Mouse (Mus musculus) embryonic facial prominence, embryonic 13.5 days (tissue): Measurements from ENCODE around the gene Gm4131. TPM values are rescaled to one million over a fixed set of nuclear protein-coding genes. Genes with fewer than 3 reads are reported as not detected.
"Not testable (repeated sequence)": the region's sequence is repeated elsewhere in the genome, so short reads cannot be mapped to it uniquely, and the experiment has no call there.

ENCODE experiments used
- ATAC-seq: fragments of 200-750 bp; cut with Nextera tagmentation; 2 replicates; pipeline ENCODE4 v1.8.0; 2017; ENCODE audit warnings: low read depth; ENCODE audit not compliant: insufficient number of reproducible peaks, insufficient read depth, low FRiP score, low TSS enrichment
- H3K27ac ChIP-seq: fragments of 300-500 bp; sonication (generic); 2 replicates; pipeline ENCODE4 v1.5.1; 2015; ENCODE audit warnings: moderate library complexity, mild to moderate bottlenecking, inconsistent platforms
- H3K27me3 ChIP-seq: fragments of 300-500 bp; sonication (generic); 2 replicates; pipeline ENCODE4 v1.6.1; 2015; ENCODE audit warnings: mild to moderate bottlenecking, inconsistent platforms
- H3K36me3 ChIP-seq: fragments of 300-500 bp; sonication (generic); 2 replicates; pipeline ENCODE4 v1.6.1; 2015; ENCODE audit warnings: mild to moderate bottlenecking, inconsistent platforms
- H3K4me1 ChIP-seq: fragments of 300-500 bp; sonication (generic); 2 replicates; pipeline ENCODE4 v1.6.1; 2015; ENCODE audit warnings: inconsistent platforms
- H3K4me2 ChIP-seq: fragments of 300-500 bp; sonication (generic); 2 replicates; pipeline ENCODE4 v1.6.1; 2015; ENCODE audit warnings: moderate library complexity, mild to moderate bottlenecking, inconsistent platforms
- H3K4me3 ChIP-seq: fragments of 300-500 bp; sonication (generic); 2 replicates; pipeline ENCODE4 v1.5.1; 2015; ENCODE audit warnings: mild to moderate bottlenecking, inconsistent platforms
- H3K9ac ChIP-seq: fragments of 300-500 bp; sonication (generic); 2 replicates; pipeline ENCODE4 v1.6.1; 2015; ENCODE audit warnings: mild to moderate bottlenecking, inconsistent platforms
- H3K9me3 ChIP-seq: fragments of 300-500 bp; sonication (generic); 2 replicates; pipeline ENCODE4 v1.6.1; 2016; ENCODE audit warnings: inconsistent platforms
- whole genome bisulfite sequencing: fragments of 180-500 bp; shearing (Covaris S2); methylation state at CpG from one replicate; pipeline ENCODE4 v1.1.7; 2015; ENCODE audit warnings: mixed read lengths; 5-methylcytosine and 5-hydroxymethylcytosine counted together
- polyA plus RNA-seq: library from polyadenylated mRNA; unstranded; fragments of >200 nt; fragmentation: Nextera tagmentation; extraction: Ambion mirVana; gene quantifications from 2 replicates; pipeline ENCODE4 v1.2.1, GENCODE M21; 2015

The Gm4131 gene
- polyA plus RNA-seq, result 0.21 TPM in 1 of 2 replicates, not detected in the other

- not testable (repeated sequence) for H3K4me3 ChIP-seq, H3K4me1 ChIP-seq, H3K27me3 ChIP-seq, ATAC-seq, H3K36me3 ChIP-seq, H3K4me2 ChIP-seq, H3K27ac ChIP-seq, H3K9me3 ChIP-seq, H3K9ac ChIP-seq
- 81% methylated on average over 9 of the region's 9 CpGs for WGBS
Observed at GRCm38 (mm10) chr14:62566821-62567220, at the start of gene Gm4131. TSS of gene Gm4131 (minus strand) at chr14:62566921.

DNA sequence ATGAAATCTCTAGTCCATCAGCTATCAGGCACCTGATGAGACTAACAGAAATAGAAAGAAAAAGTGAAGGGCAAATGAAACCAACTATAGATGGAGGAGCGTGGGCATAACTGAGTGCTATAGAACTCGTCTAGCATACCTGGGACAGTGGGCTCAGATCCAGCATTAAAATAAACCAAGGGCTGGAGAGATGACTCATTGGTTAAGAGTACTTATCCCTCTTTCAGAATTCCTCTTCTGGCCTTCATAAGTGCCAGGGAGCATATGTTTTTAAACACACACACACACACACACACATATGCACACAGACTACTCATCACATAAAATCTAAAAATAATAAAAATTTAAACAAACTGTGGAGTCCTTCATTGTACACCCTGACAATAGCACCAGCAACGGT lies 43.2 kb upstream of the Gm4131 start:
- Histone ChIP-seq H3K27ac (no peak overlapping the region), H3K36me3 (no peaks in the 10 kb centered on the region), H3K27me3 (no peaks in the 10 kb centered on the region; the same call in 1 of the 2 replicates), H3K4me2 (no peak overlapping the region), H3K9me3 (no peaks in the 10 kb centered on the region), H3K4me3 (no peak overlapping the region), H3K9ac (no peak overlapping the region), H3K4me1 (no peaks in the 10 kb centered on the region)
- ATAC-seq, result no peak
- WGBS, result 83% methylated on average over 3 of the region's 3 CpGs

DNA sequence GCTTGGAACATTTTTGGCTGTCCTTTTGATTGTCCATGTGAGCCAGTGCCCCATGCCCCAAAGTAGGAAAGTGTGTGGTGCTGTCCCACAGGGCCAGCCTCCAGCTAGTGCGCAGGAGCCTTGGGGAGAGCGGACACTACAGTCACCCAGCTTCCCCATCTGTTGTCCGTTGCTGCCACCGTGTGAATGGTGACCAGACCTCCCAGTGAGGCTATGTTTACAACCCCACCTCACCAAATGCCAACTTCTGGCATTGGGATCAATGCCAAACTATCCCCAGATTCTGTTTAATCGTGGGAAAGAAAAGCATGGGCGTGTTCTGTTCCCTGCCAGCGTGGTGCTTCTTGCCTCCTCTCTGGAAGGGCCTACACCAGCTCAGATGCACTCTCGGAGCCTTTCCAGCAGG lies 41.1 kb upstream of the Gm4131 start:
- ATAC-seq, result no peak
- Histone ChIP-seq H3K36me3 (no peaks in the 10 kb centered on the region), H3K9me3 (no peaks in the 10 kb centered on the region), H3K9ac (no peak overlapping the region), H3K27ac (no peak overlapping the region), H3K4me3 (no peak overlapping the region), H3K27me3 (no peaks in the 10 kb centered on the region; the same call in 1 of the 2 replicates), H3K4me1 (peaks cover 8% of the 10 kb centered on the region), H3K4me2 (no peak overlapping the region)
- WGBS, result 75% methylated on average over 8 of the region's 8 CpGs

DNA sequence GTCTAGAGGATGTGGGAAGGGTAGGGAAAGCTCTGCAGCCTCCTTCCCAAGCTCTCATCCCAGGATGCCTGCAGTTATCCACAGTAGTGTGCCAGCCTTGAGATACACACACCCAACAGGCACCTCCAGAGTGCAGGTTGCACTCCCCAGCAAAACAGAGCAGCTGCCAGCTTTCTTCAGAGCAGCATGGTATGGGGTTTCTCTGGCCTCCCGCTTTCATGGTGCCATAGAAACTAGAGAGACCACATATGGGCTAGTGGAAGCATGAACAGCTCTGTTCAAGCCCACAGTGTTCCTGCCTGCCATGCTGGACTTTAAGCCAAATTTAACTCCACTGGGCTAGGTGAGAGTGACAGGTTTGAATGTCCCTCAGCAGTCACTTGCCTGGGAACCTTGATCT lies 36.1 kb upstream of the Gm4131 start:
- Histone ChIP-seq H3K9me3 (no peaks in the 10 kb centered on the region), H3K4me1 (peaks cover 11% of the 10 kb centered on the region), H3K4me3 (no peak overlapping the region), H3K27me3 (no peaks in the 10 kb centered on the region; the same call in 1 of the 2 replicates), H3K36me3 (no peaks in the 10 kb centered on the region), H3K9ac (no peak overlapping the region), H3K27ac (no peak overlapping the region), H3K4me2 (no peak overlapping the region)
- ATAC-seq, result no peak
- WGBS, result 91% methylated on average over 1 of the region's 1 CpGs

GRCm38 (mm10) chr14:62602271-62602670 lies 35.5 kb upstream of the Gm4131 start:
- no peak for ATAC-seq
- Histone ChIP-seq H3K4me3 (no peak overlapping the region), H3K9ac (no peak overlapping the region), H3K4me2 (no peak overlapping the region), H3K36me3 (no peaks in the 10 kb centered on the region), H3K4me1 (peaks cover 11% of the 10 kb centered on the region), H3K9me3 (no peaks in the 10 kb centered on the region), H3K27me3 (no peaks in the 10 kb centered on the region; the same call in 1 of the 2 replicates), H3K27ac (no peak overlapping the region)
- WGBS, result 73% methylated on average over 1 of the region's 1 CpGs

DNA sequence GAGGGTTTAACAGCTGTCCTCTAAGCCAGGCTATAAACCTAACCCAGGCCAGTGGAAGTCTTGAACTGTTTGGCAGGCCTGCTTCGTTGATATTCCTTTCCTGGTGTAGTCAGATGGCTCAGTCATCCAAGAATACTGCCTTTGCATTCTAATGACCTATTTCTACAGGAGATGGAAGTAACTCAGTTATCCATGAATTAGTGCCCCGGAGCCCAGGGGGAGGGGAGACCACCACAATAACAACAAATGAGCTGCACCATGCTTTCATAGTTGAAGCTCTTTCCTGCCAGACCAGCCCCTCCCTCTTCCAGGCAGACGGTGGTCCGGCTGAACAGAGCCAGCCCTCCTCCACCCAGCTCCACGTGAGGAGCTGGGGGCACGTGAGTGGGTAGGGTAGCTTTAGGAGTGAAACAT lies 33.4 kb upstream of the Gm4131 start:
- H3K4me1 ChIP-seq, result peaks cover 11% of the 10 kb centered on the region
- H3K4me2 ChIP-seq, result no peak overlapping the region
- H3K9me3 ChIP-seq, result no peaks in the 10 kb centered on the region

DNA sequence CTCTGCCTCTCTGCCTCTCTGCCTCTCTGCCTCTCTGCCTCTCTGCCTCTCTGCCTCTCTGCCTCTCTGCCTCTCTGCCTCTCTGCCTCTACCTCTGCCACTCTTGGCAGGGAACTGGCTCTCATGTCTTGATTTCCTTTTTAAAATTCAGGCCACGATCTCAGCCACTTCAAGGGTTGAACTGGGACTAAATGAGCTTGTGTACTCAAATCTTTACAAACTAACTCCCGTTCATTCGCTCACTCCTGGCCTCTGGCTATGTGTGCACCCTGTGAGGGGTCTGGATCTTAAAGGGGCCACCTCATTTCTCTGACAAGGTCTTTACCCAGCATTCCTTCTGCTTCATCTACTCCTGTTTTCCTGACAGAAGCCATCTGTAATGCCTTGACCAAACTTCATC lies 18.6 kb upstream of the Gm4131 start:
- no peak overlapping the region for H3K4me2 ChIP-seq
- no peak for ATAC-seq
- H3K27me3 ChIP-seq, result peaks cover 6% of the 10 kb centered on the region; the same call in 1 of the 2 replicates
- no peaks in the 10 kb centered on the region for H3K36me3 ChIP-seq
- no peak overlapping the region for H3K4me3 ChIP-seq
- WGBS, result 22% methylated on average over 3 of the region's 3 CpGs
- H3K9me3 ChIP-seq, result no peaks in the 10 kb centered on the region
- H3K27ac ChIP-seq, result no peak overlapping the region
- H3K9ac ChIP-seq, result no peak overlapping the region
- peaks cover 24% of the 10 kb centered on the region for H3K4me1 ChIP-seq

More for the DNA sequence above, 33.4 kb upstream of the Gm4131 start:
- no peak for ATAC-seq
- Histone ChIP-seq H3K36me3 (no peaks in the 10 kb centered on the region), H3K9ac (no peak overlapping the region), H3K27ac (no peak overlapping the region), H3K4me3 (no peak overlapping the region), H3K27me3 (no peaks in the 10 kb centered on the region)
- 62% methylated on average over 6 of the region's 6 CpGs for WGBS

GRCm38 (mm10) chr14:62584637-62585036 lies 17.9 kb upstream of the Gm4131 start:
- peaks cover 24% of the 10 kb centered on the region for H3K4me1 ChIP-seq
- ATAC-seq, result no peak
- H3K27ac ChIP-seq, result no peak overlapping the region
- no peaks in the 10 kb centered on the region for H3K36me3 ChIP-seq
- no peak overlapping the region for H3K9ac ChIP-seq
- no peak overlapping the region for H3K4me3 ChIP-seq
- H3K27me3 ChIP-seq, result peaks cover 6% of the 10 kb centered on the region; the same call in 1 of the 2 replicates
- no peak overlapping the region for H3K4me2 ChIP-seq
- no peaks in the 10 kb centered on the region for H3K9me3 ChIP-seq

DNA sequence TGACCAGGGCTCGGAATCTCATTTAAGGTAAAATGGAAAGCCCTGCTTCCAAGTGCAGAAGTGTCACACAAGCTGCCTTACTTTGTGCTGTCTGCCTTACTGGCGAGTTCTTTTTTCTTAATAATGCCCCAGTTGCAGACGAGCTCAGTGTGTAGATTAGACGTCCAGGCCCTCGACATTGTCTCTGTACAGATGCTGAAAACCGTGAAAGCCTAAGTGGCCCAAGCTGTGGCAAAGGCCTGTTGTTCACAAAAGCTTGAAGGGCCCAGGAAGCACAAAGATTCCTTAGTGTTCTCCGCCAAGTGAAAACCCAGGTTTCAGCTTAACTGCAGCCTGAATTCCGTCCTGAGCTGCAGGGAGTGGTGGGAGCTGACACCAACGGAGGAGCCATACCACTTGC lies 15.0 kb upstream of the Gm4131 start:
- Histone ChIP-seq H3K4me1 (peaks cover 24% of the 10 kb centered on the region), H3K4me3 (no peak overlapping the region), H3K27ac (no peak overlapping the region), H3K36me3 (no peaks in the 10 kb centered on the region), H3K9me3 (no peaks in the 10 kb centered on the region), H3K4me2 (no peak overlapping the region), H3K27me3 (no peaks in the 10 kb centered on the region), H3K9ac (no peak overlapping the region)
- no peak for ATAC-seq
- 41% methylated on average over 9 of the region's 9 CpGs for WGBS

GRCm38 (mm10) chr14:62580945-62581344 lies 14.2 kb upstream of the Gm4131 start:
- Histone ChIP-seq H3K9ac (no peak overlapping the region), H3K27ac (no peak overlapping the region), H3K4me3 (no peak overlapping the region), H3K9me3 (no peaks in the 10 kb centered on the region), H3K4me2 (no peak overlapping the region), H3K36me3 (no peaks in the 10 kb centered on the region), H3K27me3 (no peaks in the 10 kb centered on the region), H3K4me1 (peaks cover 24% of the 10 kb centered on the region)
- no peak for ATAC-seq
- WGBS, result 86% methylated on average over 3 of the region's 3 CpGs

DNA sequence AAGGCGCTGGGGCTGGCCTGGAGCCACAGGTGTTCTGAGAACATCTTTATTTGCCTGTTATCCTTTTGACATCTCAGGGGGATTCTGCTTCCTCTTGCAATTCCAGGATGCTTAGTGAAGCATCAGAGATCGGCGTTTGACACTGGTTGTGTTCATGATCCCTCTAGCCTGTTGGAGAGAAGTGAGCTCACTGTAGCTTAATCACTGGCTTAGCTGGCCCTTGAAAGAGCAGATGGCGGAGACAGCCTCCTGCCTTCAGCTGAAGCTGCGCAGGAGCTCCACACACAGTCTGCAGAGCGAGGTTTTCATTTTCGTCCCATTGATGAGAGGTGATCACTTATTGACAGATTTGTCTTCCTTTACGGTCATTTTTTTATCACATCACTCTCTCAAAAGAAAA lies 9.1 kb upstream of the Gm4131 start:
- H3K4me2 ChIP-seq, result no peak overlapping the region
- H3K9ac ChIP-seq, result no peak overlapping the region
- H3K36me3 ChIP-seq, result no peaks in the 10 kb centered on the region
- H3K27me3 ChIP-seq, result no peaks in the 10 kb centered on the region
- ATAC-seq, result no peak
- peaks cover 4% of the 10 kb centered on the region for H3K4me1 ChIP-seq
- no peaks in the 10 kb centered on the region for H3K9me3 ChIP-seq
- H3K4me3 ChIP-seq, result no peak overlapping the region
- no peak overlapping the region for H3K27ac ChIP-seq
- 64% methylated on average over 8 of the region's 8 CpGs for WGBS

DNA sequence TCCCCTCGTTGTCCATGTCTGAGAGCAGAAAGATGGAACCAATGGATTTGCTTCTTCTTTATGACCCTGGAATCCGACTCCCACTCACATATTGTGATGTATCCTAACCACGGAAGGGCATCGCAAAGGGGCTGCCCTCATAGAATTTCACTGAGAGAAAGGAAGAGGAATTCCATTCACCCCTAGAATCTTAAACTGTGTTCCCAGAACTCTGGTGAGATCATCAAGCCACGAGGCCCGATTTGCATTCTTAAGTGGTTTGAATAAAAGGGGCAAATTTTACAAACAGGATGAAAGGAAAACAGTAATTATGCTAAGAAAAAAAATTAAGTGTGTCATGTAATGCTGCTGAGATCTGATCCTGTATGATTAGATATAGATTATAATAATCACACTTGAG lies 8.2 kb upstream of the Gm4131 start:
- Histone ChIP-seq H3K4me3 (no peak overlapping the region), H3K9me3 (no peaks in the 10 kb centered on the region), H3K4me2 (no peak overlapping the region), H3K27ac (no peak overlapping the region), H3K27me3 (no peaks in the 10 kb centered on the region), H3K9ac (no peak overlapping the region), H3K36me3 (no peaks in the 10 kb centered on the region), H3K4me1 (peaks cover 4% of the 10 kb centered on the region)
- no peak for ATAC-seq
- 61% methylated on average over 6 of the region's 6 CpGs for WGBS

DNA sequence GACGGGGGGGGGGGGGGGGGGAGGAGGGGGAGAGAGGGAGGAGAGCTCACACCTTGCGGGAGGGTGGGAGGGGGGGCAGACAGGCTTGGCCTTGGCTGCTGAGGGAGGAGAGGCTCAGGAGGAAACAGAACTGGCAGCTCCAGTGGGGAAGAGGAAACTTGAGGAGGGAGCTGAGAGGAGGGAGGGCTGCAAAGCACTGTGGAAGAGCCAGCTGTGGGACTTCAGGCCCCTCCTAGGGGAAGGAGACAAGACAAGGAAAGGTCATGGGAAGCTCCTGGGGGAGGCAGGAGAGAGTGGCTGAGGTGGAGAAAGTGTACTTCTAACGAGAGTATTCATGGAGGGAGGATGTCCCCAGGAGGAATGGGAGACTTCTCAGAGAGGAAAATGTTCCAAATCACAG lies 6.7 kb upstream of the Gm4131 start:
- WGBS, result 0% methylated on average over 1 of the region's 3 CpGs
- H3K4me2 ChIP-seq, result peak overlapping the region; percentile 32
- no peak overlapping the region for H3K4me3 ChIP-seq
- H3K36me3 ChIP-seq, result no peaks in the 10 kb centered on the region
- no peak overlapping the region for H3K9ac ChIP-seq
- H3K4me1 ChIP-seq, result peaks cover 4% of the 10 kb centered on the region
- no peaks in the 10 kb centered on the region for H3K9me3 ChIP-seq
- no peak for ATAC-seq
- no peak overlapping the region for H3K27ac ChIP-seq
- no peaks in the 10 kb centered on the region for H3K27me3 ChIP-seq
